Mouse (Mus musculus) urinary bladder, postnatal 25 days (tissue): Measurements from ENCODE around the gene Ptn.

Experiments
- DNase-seq: peaks from one replicate; pipeline ENCODE4 v3.0.0; 2022; ENCODE audit warnings: low spot score

Ptn gene

GRCm38 (mm10) chr6:36809747-36810285, at the start of gene Ptn:
TSS of gene Ptn (minus strand) at chr6:36810220.
- peak; percentile 6 for DNase-seq

DNA sequence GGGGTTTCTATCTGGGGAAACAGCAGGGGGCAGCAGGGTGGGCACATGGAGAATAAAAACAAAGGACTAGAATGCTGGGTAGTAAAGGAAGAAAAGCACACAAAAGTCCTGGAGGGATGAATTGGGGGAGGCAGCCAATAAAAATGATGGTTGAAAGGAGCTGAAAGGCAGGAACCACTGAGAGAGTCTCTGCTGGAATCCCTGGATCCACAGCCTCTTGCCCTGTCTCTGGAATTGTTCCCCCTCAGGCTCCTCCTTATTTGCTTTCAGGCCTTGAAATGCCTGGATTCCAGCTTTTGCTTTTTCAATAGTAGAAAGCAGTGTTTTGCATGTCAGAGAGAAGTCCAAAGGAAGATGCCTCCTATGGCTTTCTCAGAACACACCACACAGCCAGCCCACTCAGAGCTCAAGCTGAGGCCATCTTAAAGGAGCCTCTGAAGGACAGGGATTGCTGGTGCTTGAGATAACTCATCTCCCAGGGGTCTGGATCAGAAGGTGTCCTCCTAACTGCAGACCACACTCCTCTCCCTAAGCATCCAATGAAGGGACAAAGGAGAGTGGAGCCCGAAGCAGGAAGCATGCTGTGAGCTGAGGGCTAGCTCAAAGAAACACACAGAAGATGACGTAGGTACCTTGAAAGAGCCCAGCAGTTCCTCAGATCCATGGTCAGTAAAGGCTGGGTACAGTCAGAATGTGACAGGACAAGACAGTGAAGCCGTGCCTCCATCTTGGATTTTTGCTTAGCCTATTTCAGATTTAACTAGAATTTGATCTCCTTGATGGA, 48.4 kb upstream of the Ptn start:
- DNase-seq: no peak

GRCm38 (mm10) chr6:36857627-36858257, 47.7 kb upstream of the Ptn start:
- no peak for DNase-seq

DNA sequence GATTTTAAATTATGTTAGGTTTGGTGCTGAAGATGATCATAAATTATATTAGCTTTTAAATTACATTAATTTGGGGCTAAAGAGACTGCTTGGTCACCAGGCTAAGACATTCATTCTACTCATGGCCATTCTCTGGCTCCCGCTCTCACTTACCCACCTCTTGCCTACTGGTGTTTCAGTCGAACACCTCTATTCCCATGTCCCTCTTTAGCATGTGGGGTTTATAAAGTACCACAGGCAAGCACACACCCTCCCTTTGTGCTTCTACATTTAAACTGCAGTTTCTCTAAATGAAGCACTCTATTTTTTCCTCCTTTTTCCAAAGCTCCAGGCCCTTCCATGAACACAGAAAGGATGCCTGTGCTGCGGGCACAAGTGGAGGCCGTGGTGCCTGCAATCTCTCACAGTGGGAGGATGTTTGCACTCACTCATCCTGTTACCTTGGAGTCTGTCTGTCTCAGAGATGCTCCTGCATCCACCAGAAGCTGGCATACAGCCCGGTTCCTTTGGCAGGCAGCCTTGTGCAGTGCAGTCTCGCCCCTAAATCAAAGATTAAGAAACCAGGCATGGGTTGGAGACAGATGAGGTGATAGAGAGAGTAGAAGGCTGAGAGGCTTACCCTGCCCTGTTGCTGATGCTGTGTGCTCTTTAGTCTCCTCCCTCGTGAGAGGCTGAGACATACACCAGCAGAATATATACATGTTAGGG, 40.6 kb upstream of the Ptn start:
- DNase-seq: peak; percentile 8

DNA sequence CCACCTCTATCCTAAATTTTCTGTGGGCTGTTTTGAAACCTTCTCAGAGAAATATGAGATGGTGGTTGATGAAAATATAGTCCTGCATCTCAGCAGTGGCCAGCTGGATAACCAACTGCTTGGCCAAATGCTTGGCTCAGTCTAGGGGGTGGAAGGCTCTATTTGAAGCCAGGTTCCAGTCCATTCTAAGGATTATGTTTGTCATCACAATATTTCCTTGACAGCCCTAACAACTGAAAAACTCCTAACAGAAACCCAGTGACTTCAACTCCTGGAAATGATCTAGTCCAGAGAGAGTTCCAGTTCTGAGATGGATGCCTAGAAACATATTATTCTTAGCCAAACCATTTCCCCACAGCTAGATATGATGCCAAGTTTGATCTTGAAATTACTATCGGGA, 35.3 kb upstream of the Ptn start:
- DNase-seq: no peak

GRCm38 (mm10) chr6:36844258-36844657, 34.2 kb upstream of the Ptn start:
- DNase-seq: no peak

DNA sequence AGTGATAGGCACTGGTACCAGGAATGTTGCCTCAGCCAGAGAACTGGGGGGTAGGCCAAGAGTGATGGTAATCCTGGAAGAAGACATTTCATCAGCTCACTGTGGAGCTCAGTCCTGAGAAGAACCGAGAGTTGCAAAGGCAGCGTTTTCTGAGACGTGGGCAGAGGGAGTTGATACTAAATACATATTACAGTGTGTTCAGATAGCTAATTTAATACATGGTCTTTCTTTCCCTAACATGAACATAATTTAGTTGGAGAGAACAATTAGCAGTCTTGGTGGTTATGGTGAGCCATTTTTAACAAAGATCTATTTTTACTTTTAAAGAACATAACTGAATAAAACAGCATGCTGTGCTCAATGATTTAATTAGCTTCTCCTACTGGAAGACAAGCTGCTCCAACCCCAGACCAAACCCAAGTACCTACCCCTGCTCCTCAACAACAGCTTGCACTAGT, 33.0 kb upstream of the Ptn start:
- no peak for DNase-seq

DNA sequence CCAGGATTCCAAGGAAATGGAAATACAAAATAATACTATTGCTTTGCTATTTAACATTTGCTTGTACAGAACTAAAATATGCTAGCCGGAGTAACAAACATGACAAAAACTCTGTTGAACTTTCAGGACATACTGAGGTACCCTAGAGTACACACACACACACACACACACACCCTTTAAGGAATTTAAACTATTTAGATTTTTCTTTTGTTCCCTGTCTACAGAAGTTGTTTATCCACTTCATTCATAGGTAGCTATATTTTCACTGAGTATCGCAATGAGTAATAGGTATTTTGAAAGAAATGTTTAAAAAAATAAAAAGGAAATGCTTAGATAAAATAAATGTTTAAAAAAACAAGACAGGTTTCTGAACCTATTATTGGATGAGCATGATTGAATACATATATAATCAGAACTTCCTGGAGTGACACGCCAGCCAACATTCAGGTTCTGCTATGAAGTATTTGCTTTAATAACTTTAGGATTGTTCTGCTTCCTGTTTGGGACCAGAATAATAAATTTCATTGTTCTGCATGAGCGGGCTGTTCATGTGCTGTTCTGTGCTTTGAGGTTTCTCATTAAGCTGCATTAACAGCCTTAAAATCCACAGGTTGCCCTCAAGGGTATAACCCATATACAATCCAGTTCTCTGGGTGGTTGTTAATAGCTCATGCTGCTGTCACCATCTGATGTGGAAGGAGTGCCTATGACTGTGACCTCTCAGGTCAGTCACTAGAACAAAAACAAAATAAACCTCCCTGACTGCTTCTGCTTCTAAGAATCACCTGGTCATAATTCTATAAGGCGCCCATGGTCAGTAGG, 32.3 kb upstream of the Ptn start:
- no peak for DNase-seq

- DNase-seq: no peak
These were observed 31.7 kb upstream of the Ptn start for GRCm38 (mm10) chr6:36841701-36842100.

GRCm38 (mm10) chr6:36841174-36841573, 31.2 kb upstream of the Ptn start:
- DNase-seq: no peak

DNA sequence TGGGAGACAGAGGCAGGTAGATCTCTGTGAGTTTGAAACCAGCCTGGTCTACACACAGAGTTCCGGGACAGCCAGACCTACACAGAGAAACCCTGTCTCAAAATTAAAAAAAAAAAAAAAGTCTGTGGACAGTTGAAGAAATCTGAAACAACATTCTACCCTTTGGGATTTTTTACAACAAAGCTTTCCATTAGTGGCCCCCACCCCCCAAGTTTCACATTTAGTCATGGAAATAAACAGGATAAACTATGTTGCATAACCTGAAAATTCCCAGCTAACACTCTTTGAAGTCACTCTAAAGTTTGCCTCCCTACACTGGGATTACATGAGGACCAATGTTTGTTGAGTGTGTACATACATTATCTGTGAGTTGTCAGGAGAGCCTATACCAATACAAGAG, 28.7 kb upstream of the Ptn start:
- no peak for DNase-seq

- no peak for DNase-seq
These were observed 25.3 kb upstream of the Ptn start for GRCm38 (mm10) chr6:36835351-36835750.

DNA sequence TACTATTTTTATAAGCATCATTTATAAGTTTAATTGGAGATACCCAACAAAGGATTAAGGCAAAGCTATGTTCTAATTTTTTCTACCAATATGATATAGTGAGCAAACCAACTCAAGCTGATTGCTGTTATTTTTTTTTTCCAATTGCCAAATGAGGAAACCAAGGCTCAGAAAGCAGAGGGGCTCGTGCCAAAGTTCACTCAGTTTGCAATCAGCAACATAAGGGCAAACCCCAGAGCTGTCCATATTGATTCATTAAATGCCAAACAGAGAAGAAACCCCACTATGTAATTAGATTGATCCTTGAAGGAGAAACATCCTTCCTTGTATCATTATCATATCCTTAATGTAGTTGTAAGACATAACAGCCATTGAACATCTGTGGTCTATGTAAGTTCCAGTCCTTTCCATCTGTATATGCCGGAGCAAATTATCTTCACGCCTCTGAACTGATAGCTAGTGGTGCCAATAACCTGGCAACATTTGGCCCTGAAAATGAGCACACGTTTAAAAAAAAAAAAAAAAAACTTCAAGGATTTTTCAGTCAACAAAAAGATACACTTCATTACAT, 24.8 kb upstream of the Ptn start:
- no peak for DNase-seq

DNA sequence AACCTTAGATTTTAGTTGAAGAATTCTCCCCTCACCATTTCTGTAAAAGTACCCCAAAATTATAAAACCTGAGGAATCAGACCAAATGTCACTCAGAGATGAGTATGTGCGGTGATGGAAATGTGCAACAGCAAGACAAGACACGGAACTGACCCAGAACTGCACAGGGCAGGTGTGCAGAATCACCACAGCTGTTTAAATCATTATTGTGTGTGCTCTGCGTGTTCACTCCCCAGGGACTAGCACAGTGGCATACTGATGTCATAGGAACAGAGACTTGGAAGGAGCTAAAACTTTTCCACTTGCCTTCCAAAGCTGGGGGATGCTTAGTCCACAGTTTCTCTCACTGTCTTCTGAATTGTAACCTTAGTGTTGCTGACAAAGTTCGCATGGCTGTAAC, 22.7 kb upstream of the Ptn start:
- DNase-seq: no peak

DNA sequence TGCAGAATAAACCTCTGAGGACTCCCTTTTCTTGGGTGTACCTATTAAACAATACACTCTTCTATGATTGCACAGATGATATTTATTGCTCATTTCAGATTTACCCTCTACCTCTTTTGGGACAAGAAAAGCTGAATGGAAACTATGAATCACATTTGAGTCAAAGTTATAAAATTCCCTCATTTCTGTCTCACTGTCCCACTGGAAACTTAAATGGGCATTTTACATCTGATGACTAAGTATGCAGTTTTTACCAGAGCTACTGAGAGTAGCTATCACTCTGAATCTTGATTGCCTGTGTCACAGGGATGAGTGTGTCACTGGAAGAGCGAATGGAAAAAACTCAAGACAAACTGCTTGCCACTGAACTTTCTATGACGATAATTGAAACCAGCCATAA, 22.2 kb upstream of the Ptn start:
- DNase-seq: no peak

GRCm38 (mm10) chr6:36830371-36830925, 20.4 kb upstream of the Ptn start:
- no peak for DNase-seq

DNA sequence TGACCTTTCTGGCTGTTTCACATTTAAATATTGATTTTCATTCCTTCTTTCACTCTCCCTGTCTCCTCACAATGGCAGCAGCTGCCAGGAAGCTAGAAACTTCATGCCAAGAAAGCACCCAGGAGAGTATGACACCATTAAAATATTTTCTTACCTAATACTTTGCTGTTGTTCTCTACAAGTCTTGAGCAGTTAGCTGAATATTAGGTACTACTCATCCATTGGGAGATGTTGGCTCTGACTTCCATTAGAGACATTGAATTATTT, 9.7 kb upstream of the Ptn start:
- no peak for DNase-seq

GRCm38 (mm10) chr6:36819019-36819783, 9.2 kb upstream of the Ptn start:
- DNase-seq: peak; percentile 27

GRCm38 (mm10) chr6:36818281-36819018, 8.4 kb upstream of the Ptn start:
- no peak for DNase-seq

DNA sequence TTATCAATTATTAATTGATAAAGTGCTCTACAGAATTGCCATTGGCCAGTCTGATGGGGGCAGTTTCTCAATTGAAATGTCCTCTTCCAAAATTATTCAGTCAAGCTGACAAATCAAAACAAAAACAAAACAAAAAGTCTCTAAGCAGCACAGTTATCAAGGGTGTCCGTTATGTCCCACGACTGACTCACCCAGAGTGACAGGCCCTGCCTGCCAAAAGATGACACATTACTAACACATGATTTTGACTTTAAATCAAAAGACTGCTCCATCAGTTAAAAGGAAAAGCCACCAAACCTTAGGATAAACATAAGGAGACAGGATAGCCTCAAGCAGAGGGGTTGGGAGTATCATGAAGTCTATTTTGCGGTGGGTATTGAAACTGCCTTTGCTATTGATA, 6.6 kb upstream of the Ptn start:
- no peak for DNase-seq
